Mouse (Mus musculus) brain, embryonic 14.5 days (tissue): ENCODE measurements around the gene Spty2d1. TPM values are rescaled to one million over a fixed set of nuclear protein-coding genes. Genes with fewer than 3 reads are reported as not detected.

Experiments
- DNase-seq: peaks from one replicate; pipeline ENCODE4 v3.0.0-alpha.2; 2011; ENCODE audit warnings: low read depth
- CTCF ChIP-seq: fragments of 200-500 bp; IDR thresholded peaks from 2 replicates; pipeline ENCODE4 v1.5.1; 2012; ENCODE audit warnings: inconsistent platforms, mild to moderate bottlenecking, moderate library complexity, borderline replicate concordance; ENCODE audit not compliant: insufficient read depth, insufficient read length; ENCODE audit errors: extremely low read depth
- POLR2A ChIP-seq: fragments of 200-500 bp; IDR thresholded peaks from 2 replicates; pipeline ENCODE4 v1.6.1; 2012; ENCODE audit warnings: mild to moderate bottlenecking, inconsistent platforms, borderline replicate concordance; ENCODE audit not compliant: poor library complexity, insufficient read depth, insufficient read length, severe bottlenecking; ENCODE audit errors: extremely low read depth
- polyA plus RNA-seq: library from polyadenylated mRNA; depleted of rRNA; stranded (reverse); fragments of >200 nt; gene quantifications from 2 replicates; pipeline ENCODE4 v1.2.3, GENCODE M21; 2012; rRNA removed

Spty2d1 gene
- 5.4 and 6.2 TPM in 2 replicates for polyA plus RNA-seq

- DNase-seq, result peak; percentile 100
- no peak for TF ChIP-seq CTCF
- TF ChIP-seq POLR2A, result peak; percentile 70; the same call in 1 of the 2 replicates
These were observed at the start of gene Spty2d1 for GRCm38 (mm10) chr7:47008168-47008993. Gene Spty2d1, minus strand, starts transcription at chr7:47008411.

GRCm38 (mm10) chr7:47056273-47056672 lies 48.1 kb upstream of the Spty2d1 start:
- TF ChIP-seq POLR2A, result no peak
- no peak for TF ChIP-seq CTCF
- no peak for DNase-seq

- TF ChIP-seq POLR2A (no peak), CTCF (no peak)
- DNase-seq, result no peak
These were observed 47.5 kb upstream of the Spty2d1 start for GRCm38 (mm10) chr7:47055744-47056143.

- TF ChIP-seq POLR2A (no peak), CTCF (no peak)
- no peak for DNase-seq
These were observed 46.5 kb upstream of the Spty2d1 start for GRCm38 (mm10) chr7:47054666-47055065.

GRCm38 (mm10) chr7:47053287-47053686 lies 45.1 kb upstream of the Spty2d1 start:
- no peak for TF ChIP-seq POLR2A
- TF ChIP-seq CTCF, result no peak
- no peak for DNase-seq

GRCm38 (mm10) chr7:47052276-47052675 lies 44.1 kb upstream of the Spty2d1 start:
- TF ChIP-seq POLR2A, result no peak
- no peak for DNase-seq

- peak; percentile 77 for DNase-seq
- TF ChIP-seq CTCF, result no peak
- no peak for TF ChIP-seq POLR2A
These were observed 43.4 kb upstream of the Spty2d1 start for GRCm38 (mm10) chr7:47051404-47052151.

GRCm38 (mm10) chr7:47050766-47051165 lies 42.6 kb upstream of the Spty2d1 start:
- no peak for DNase-seq

GRCm38 (mm10) chr7:47050366-47050765 lies 42.2 kb upstream of the Spty2d1 start, which contains the start of gene Tmem86a:
Gene Tmem86a, plus strand, starts transcription at chr7:47050601.
- TF ChIP-seq CTCF (no peak), POLR2A (peak; percentile 68; the same call in 1 of the 2 replicates)

More at GRCm38 (mm10) chr7:47050766-47051165, 42.6 kb upstream of the Spty2d1 start:
- TF ChIP-seq CTCF (no peak), POLR2A (no peak)

GRCm38 (mm10) chr7:47042823-47043490 lies 34.7 kb upstream of the Spty2d1 start:
- no peak for DNase-seq
- TF ChIP-seq POLR2A, result no peak
- no peak for TF ChIP-seq CTCF

More at GRCm38 (mm10) chr7:47050366-47050765, 42.2 kb upstream of the Spty2d1 start, which contains the start of gene Tmem86a:
- DNase-seq, result peak; percentile 98

GRCm38 (mm10) chr7:47042121-47042520 lies 33.9 kb upstream of the Spty2d1 start:
- TF ChIP-seq CTCF (no peak), POLR2A (no peak)
- DNase-seq, result no peak

GRCm38 (mm10) chr7:47041706-47042105 lies 33.5 kb upstream of the Spty2d1 start:
- no peak for DNase-seq
- TF ChIP-seq CTCF, result no peak
- TF ChIP-seq POLR2A, result no peak

GRCm38 (mm10) chr7:47035426-47035825 lies 27.2 kb upstream of the Spty2d1 start:
- no peak for DNase-seq
- no peak for TF ChIP-seq POLR2A
- no peak for TF ChIP-seq CTCF

- TF ChIP-seq CTCF (no peak), POLR2A (no peak)
- DNase-seq, result no peak
These were observed 26.7 kb upstream of the Spty2d1 start for GRCm38 (mm10) chr7:47034785-47035384.
